Mouse (Mus musculus): ENCODE data around the gene Cabp7.

Cabp7 gene

DNA sequence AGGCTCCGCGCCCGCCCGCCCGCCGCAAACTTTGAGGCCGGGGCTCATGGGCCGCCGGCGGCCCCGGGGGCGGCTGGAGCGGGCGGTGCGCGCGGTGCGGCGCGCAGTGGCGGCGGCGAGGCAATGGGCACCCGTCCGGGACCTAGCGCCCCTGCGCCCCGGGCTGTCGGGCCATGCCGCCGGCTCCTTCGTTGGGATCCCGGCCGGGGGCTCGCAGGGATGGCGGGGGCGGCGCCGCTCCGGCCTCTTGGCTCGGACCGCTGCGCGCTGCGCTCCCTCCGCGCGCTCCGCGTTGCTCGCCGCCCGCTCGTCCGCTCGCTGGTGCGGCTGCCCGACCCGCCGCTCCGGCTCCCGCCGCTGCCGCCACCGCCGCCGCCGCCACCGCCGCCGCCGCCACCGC lies at the start of gene Cabp7:
Gene Cabp7 (minus strand): TSS at position 46 of the 400 bp plus-strand sequence.
- DNase-seq (ENCODE audit: low spot score) = no peak

DNA sequence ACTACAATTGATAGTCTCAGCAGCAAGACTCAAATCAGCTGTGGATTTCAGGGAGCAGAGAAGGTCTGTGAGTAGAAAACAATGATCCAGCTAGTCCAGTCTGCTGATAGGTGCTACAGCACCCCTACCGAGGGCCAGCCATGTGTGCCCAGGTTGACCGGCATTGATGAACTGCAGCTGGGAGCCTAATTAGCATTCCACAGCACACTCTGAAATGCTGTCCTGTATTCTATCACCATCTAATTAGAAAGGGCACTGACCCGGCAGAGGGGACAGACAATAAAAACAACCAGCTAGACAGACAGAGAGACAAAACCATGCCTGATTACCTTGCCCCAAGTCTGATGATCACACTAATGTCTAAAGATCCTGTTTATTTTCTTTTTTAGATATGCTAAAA lies 46.4 kb upstream of the Cabp7 start:
- no peak for DNase-seq (ENCODE audit: low spot score)

DNA sequence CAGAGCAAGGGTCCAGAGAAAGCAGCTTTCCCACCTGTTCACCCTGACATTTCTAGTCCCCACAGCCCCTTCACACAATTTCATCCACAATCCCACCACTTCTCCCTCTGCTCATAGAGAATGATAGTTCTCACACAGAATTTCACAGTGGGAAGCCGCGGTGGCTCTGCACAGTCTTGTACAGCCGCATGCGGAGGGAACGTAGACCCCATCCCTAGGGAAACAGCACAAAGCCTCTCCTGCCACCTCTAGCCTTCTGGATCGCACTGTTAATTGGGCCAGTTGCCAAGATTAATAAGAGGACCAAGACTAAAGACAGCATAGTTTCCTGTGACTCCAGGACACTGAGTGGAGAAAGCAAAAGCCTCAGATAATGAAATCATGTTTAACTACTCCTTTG lies 45.0 kb upstream of the Cabp7 start:
- DNase-seq (ENCODE audit: low spot score) = no peak

DNA sequence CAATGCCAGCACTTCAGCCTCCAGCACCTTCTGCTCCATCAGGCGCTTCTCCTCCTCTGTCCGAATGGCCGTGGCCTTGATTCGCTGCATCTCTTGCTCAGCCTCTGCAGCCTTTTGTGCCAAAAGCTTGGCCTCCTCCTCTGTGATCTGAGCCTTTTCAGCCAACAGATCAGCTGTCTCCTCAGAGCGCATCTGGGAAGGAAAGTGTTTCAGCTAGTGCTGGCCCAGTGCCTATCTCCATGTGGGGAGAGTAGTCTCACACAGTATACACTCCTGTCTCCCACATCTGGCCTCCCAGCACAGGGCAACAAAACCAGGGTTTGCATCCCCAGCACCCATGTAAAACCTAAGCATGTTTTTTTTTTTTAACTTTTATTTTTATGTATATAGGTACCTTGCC lies 43.1 kb upstream of the Cabp7 start:
- DNase-seq (ENCODE audit: low spot score) = no peak

DNA sequence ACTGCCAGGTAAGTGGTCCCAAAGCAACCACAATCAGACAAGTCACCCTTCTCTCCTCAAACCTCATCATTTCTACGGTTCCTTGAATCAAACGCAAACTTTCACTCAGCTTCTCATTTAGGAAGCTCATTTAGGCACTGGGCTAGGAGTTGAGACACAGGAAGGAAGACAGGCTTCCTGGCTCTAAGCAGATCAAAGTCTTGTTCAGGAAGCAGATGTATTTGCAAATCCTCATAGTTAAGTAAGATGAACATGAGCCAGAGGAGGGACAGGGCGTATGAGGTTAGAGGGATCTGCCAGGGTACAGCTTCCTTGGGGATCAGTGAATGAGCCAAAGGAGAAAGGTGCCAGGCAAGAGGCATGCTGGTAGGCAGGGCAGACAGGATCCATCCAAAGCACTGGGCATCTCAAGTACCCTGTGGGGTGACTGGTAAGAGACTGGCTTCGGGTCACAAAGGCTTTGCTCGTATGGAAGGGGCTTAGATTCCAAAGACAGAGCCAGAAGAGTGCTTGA lies 38.1 kb upstream of the Cabp7 start:
- no peak for DNase-seq (ENCODE audit: low spot score)

DNA sequence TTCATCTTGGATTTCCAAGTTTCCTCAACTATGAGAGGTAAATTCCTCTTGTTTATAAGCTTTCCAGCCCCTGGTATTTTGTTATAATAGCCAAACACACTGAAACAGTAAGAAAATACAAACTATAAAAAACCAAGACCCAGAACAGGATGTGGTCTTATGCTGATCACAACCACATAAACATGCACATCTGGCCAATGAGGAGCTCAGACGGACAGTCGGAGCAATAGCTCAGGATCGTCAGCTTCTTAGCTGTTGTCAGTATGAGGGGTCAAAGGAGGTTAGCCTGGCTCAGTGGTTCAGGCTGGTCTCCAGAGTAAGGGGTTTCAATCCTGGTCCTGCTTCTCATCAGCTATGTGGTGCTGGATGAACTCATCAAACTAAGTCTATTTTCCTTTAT lies 36.5 kb upstream of the Cabp7 start:
- no peak for DNase-seq (ENCODE audit: low spot score)

DNA sequence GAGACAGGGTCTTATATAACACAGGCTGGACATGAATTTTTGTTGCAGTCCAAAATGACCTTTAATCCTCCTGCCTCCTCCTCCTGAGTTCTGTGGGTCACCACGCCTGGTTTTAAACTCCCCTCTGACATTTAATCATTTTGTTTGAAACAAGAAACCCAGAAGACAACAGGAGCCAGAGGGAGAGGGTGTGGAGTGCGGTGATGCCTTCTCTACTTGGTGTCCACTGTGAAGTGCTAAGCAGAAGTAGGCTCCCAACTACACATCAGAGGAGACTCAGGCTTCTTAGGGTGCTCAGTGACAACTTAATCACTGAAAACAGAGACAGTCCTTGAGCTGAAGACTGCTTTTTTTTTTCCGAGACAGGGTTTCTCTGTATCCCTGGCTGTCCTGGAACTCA lies 34.3 kb upstream of the Cabp7 start:
- no peak for DNase-seq (ENCODE audit: low spot score)

DNA sequence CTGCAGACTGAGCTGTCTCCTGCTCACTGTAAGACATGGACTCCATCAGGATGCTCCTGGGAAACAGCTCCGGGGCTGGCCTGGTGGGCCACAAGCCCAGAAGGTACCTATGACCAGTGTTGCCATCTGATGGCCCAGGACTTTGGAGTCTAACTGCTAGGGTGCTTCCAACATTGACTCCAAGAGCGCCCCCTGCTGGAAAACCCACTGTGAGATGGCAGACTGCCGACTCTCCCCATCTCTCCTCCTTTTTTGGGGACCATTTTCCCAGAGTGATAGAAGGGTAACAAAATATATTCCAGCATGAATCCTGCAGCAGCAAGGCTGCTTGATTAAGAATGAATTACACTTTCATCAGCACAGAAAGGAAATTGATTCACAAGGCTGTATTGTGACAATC lies 26.3 kb upstream of the Cabp7 start:
- peak; percentile 31 for DNase-seq (ENCODE audit: low spot score)

DNA sequence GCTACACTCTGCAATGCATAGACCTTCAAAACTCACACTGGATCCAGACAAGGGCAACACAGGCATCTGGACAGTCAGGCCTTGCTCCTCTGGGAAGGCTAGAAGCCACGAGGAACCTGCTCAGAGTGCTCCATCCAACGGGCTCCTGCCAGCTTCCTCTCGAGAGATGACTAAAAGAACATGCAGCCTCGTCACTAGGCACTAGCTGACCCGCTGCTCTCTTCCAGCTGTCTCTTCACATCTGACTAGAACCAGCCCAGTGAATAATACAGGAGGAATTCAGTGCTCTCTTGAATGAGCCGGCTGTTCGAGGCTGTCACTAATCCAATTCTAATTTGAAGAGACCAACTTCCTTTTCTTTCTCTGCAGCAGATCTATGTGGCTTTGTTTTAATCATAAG lies 25.2 kb upstream of the Cabp7 start:
- no peak for DNase-seq (ENCODE audit: low spot score)

DNA sequence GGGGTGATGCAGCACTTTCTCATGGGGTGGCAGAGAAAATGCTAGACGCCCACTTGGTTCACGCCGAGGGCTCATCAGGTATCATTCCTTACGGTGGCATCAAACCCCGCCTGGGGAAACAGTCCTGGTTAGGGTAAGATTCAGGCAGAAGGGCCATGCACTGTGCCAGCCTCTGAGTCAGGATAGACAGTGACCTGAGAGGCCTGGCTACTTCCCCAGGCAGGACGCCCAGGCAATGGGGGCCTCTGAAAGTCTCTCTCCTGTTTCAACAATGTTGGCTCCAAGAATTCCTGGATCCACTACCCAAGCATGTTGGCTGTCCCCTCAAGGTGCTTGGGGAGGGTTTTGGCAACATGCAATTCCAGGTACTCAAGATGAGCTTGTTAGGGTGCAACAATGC lies 23.3 kb upstream of the Cabp7 start:
- no peak for DNase-seq (ENCODE audit: low spot score)

DNA sequence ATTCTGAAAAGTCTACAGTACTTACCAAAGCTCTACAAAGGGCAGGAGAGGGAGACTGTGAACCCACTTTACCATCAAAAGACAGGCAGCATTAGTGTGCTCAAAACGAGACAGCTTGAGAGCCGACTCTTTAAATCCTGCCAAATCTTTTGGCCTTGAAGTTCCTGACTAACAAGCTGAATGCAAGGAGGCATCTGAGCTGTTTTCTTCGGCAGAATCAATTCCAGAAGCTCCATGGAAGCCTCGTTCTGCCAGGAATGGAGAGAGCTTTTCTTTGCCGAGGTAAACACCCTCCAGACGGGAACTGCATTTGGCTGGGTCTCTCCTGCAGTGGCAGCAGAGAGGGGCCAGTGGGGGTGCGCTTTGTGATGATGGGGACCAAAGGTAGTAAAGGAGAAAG lies 22.7 kb upstream of the Cabp7 start:
- no peak for DNase-seq (ENCODE audit: low spot score)

DNA sequence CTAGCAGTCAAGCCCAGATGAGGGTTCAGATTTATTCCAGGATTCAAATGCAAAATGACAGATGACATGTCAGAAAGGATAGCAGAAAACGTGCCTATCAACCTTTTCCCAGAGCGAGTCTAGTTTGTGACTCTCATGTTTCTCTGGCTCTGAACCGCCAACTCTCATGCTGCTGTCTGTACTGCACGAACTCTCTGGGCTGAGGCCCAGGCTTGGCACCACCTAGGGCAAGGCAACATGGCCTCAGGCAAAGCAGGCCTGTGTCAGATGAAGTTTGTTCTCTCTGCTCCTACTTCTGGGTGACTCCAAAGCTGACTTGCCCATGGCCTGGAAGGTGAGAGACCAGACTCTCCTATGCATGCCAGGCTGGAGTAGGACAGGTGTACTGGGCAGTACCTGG lies 21.8 kb upstream of the Cabp7 start:
- no peak for DNase-seq (ENCODE audit: low spot score)

DNA sequence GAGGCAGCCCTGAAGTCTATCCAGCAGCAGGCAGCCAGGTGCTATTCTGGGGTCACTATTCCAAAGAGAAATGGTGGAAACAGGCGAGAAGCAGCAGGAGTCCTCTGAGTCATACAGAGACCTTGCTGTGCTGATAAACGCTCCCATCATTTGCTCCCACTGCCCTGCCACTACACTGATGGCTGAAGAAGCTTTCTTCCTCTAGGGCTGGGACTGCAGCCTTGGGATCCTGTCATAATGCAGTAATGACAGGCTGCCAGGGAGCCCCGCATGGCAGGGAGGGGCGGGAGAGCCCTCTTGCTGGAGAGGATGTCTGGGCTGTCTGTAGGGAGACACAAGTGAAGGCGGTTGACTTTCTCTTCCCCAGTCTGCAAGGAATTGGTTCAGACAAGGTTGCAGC lies 17.9 kb upstream of the Cabp7 start:
- no peak for DNase-seq (ENCODE audit: low spot score)

DNA sequence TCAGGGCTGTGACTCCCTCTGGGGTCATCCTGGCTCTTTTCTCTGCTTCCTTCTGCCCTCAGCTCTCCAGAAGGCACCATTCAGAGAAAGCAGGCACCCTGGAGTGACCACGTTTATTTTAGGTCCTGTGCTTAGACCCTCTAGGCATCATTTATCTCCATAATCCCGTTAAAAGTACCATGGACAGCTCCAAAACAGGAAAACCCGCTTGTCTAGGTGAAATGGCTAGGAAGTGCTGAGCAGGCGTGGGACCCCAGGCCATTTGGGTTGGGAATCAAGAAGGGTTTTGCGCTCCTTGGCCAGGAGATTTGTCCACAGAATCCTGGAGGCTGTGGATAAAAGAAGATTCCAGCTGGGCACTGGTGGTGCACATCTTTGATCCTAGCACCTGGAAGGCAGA lies 17.1 kb upstream of the Cabp7 start:
- DNase-seq (ENCODE audit: low spot score) = no peak

DNA sequence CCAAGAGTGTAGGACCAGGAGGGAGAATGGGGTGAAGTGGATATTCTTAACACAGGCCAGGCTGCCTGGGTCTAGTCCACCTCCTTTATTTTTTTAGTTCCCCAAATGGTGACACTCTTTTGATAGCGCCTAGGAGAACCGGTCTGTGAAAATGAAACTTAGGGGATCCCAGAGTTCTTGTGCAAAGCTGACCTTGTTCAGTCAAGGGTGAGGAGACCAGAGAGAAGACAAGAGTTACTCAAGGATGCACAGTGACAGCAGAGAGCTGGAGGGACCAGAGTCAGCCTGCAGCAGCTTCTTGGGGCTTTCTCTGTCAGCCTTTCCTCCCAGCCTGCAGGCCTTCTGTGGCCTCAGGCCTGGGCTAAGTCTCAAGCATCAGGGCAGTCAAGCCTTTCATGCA lies 15.9 kb upstream of the Cabp7 start:
- no peak for DNase-seq (ENCODE audit: low spot score)

DNA sequence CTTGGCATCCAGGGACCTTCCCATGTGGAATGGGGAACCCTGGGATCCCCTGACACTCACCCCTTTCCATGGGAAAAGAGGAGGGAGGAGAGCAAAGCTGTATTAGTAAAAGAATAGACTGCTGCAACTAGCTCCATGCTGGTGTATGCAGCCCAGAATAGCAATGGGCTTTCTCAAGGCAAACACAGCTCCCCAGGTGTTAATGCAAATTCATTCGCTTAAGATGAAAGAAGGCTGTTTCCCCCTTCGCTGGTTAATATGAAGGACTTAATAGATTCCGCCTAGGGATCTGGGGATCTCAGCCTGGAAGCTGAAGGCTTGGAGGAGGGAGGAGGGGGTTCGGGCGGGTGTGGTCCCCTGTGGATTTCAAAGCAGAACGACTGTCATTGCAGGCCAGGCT lies 15.4 kb upstream of the Cabp7 start:
- DNase-seq (ENCODE audit: low spot score) = no peak

DNA sequence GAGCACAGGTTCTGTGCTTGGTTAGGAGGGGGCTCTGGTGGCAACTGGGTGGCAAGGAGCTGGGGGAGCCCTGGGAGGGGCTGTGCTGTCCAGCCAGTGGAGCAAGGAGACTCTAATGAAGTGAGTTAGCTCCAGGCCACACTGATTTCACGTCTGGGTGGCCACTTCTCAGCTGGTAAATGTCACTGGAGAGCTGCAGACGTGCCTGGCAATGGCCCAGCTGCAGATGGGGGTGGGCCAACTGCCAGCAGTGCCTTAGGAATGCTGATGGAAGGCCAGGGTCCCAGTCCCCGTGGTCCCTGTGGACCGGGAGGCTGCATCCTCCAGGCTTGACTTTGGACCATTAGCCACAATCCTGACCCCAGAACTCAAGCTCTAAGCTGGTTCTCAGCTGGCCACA lies 13.9 kb upstream of the Cabp7 start:
- no peak for DNase-seq (ENCODE audit: low spot score)

DNA sequence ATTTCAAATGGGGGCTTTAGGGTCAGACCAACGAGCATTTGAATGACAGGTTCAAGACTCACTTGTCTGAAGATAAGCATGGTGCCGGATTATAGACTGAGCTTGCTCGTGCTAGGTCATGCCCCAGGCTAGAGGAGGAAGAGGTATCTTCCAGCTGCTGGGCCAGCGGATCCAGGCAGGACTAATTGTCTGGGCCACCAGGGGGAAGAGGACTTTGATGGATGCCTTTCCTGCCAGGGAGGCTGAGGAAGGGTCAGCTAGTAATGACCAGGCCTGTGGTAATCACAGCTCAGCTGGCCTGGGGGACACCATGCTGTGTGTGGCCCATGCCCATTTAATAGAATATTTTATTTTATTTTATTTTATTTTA lies 11.2 kb upstream of the Cabp7 start:
- DNase-seq (ENCODE audit: low spot score) = no peak

DNA sequence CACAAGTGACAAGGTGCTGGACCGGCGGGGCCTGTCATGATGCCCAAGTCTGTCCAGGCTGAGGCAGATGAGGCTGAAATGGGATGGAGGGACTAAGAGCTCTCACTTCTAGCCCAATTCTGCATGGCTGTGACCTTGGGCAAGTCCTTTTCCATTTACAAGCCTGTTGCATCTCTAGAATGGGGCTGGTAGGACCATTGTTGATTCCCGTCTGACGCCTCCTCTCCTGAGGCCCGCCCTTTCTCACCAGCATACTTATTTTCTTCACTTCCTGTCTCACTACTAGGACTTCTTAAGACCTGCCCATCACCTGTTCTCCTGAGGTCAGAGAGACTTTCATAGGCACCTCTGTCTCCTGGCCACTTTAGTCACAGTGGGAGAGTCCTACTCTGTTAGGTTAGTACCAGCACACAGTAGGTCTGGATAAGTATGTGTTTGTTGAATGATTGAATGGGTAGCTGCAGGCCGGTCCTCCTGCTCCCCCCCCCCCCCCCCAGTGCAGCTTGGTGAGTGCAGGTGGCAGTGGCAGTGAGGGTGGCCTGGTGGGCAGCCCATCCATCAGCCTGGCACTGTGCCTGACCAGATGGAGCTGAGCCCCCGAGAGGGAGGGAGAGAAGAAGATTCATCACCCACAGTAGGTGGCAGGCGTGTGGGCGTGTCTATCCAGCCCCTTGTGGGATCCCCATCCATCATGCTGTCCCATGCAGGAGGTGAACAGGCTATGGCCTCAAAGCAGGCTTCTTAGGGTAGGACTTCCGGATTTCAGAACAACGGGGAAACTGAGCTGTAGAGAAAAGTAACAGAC lies 10.6 kb upstream of the Cabp7 start:
- no peak for DNase-seq (ENCODE audit: low spot score)

DNA sequence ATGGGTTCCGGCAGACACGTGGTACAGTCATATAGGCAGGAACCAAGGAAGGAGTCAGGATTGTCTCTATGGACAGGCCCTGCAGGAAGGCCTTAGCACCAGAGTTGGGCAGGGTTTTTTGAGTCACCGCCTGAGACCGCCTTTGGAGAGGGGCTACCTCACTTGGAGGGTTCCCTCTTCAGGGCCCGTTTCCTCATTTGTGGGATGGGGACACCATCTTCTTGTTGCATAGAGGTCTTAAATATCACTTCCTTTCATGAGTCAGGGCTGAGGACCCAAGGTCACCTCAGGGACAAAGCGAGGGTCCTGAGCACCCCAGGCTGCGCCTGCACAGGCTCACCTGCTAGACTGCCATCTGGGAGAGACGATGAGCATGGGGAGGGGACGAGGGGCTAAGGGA lies 9.9 kb upstream of the Cabp7 start:
- no peak for DNase-seq (ENCODE audit: low spot score)

DNA sequence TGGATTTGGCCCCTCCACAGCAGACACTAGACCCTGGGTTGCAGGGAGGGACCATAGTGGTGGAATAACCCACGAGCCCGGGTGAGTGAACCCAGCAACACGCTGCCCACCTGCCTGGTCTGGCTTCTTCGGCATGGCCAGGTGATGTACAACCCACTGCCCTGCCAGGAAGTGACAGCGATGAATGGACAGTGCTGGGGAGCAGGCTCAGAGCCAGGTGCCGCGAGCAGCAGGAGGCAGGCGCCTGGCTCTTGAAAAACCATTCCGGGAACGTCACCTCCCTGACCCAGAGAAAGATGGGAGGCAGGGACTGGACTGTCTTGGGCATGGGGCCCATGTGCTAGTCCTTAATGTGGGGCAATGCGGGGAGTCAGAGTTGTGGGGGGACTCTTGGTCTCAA lies 8.3 kb upstream of the Cabp7 start:
- no peak for DNase-seq (ENCODE audit: low spot score)

DNA sequence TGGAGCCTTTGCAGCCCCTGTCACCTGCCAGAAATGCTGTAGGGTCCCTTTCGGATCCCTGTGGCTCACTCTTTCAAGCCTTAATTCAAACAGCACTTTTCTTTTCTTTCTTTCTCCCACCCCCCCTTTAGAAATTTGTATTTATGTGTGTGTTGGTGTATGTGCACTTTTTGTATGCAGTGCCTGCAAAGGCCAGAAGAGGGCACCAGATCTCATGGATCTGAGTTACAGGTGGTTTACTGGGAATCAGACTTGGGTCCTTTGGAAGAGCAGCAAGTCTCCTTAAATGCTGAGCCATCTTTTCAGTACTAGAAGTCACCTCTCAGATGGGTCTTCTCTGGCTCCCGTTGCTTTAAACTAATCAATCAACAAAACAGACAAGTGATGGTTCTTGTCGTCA lies 7.5 kb upstream of the Cabp7 start:
- no peak for DNase-seq (ENCODE audit: low spot score)

DNA sequence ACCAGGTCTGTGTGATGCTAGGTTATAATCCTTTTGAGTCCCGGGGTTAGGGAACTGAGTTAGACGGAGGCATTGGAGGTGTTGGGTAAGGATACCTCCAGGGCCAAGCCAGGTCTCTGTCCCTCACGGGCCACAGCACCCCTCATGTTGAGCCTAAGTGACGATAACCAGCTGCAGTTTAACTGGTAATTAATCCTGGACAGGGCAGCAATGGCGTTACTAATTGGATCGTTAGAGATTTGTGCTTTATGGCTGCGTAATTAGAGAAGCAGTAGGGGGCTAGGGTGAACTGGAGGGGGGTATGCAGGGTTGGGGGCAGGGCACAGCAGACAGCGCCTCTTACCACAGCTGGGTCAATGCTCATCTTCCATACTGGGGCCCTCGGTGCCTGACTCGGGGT lies 6.3 kb upstream of the Cabp7 start:
- no peak for DNase-seq (ENCODE audit: low spot score)

DNA sequence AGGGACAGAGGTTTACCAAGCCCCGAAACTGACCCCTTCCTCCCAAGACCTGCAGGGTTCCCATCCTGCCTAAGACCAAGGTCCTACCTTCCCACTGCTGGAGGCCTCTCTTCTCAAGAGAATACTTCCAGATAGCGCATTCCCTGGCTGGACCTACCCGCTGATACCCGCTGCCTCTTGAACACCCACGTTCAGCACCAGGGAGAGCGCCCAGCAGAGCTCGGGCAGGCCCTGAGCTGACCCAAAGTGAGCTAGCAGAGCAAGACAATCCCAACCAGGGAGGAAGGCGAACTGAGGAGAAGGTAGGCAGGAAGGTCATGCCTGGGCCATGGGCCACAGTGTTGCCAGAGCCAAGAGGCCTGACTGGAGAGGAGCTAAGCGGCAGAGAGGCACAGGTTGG lies 3.7 kb upstream of the Cabp7 start:
- no peak for DNase-seq (ENCODE audit: low spot score)

DNA sequence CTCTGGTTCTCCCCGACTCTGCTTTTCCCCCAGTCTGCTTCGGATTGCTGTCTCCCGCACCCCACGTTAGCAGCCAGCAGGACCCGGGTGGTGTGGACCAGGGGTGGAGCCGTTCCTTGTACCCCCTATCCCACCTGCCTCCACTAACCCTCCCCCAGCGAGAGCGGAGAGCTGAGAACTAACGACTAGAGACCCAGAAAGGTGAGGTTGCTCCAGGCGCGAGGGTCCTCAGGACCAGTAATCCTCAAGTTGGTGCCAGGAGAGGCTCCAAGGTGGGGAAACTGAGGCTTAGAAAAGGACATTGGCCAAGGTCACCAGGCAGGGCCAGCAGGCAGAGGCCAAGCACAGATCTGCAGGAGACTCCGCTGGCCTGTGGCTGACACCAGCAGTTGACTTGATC lies 707 bp upstream of the Cabp7 start:
- DNase-seq (ENCODE audit: low spot score) = no peak

Data from left cerebral cortex, adult 11 months (tissue).